Mouse (Mus musculus) CH12.LX (cell line): Measurements from ENCODE around the gene P2rx1. TPM values are rescaled to one million over a fixed set of nuclear protein-coding genes. Genes with fewer than 3 reads are reported as not detected.

ENCODE experiments used
- DNase-seq: peaks from one replicate; pipeline ENCODE4 v3.0.0-alpha.2; 2013; ENCODE audit errors: extremely low read depth
- H3K27ac ChIP-seq: 2 replicates; pipeline ENCODE4 v1.5.1; 2012; ENCODE audit warnings: low read depth, mild to moderate bottlenecking, control low read depth, moderate library complexity; ENCODE audit not compliant: insufficient read depth
- H3K27me3 ChIP-seq: replicated peaks from 2 replicates; pipeline ENCODE3; 2012; ENCODE audit warnings: inconsistent platforms
- H3K36me3 ChIP-seq, 2 experiments: replicated peaks in 1 of 2; 2 replicates each; pipeline versions ENCODE3 to v1.6.1; 2012; ENCODE audit warnings: inconsistent platforms in 1 of 2, low read length in 1 of 2, mild to moderate bottlenecking in 1 of 2, mixed read lengths in 1 of 2, moderate library complexity in 1 of 2; ENCODE audit not compliant: control insufficient read depth in 1 of 2, insufficient read depth in 1 of 2
- H3K4me1 ChIP-seq, 2 experiments: 2 replicates each; pipeline ENCODE4 v1.6.1; 2012; ENCODE audit warnings: inconsistent platforms in 1 of 2, moderate library complexity in 1 of 2; ENCODE audit not compliant: insufficient read depth in 2 of 2, control insufficient read depth in 1 of 2
- H3K4me2 ChIP-seq: 2 replicates; pipeline ENCODE4 v1.6.1; 2012; ENCODE audit warnings: low read depth, mild to moderate bottlenecking, control low read depth; ENCODE audit not compliant: poor library complexity, insufficient read depth, severe bottlenecking
- H3K4me3 ChIP-seq, 3 experiments: fragments of 150-350 bp in 1 of 3; sonication (generic) in 1 of 3; replicated peaks in 1 of 3; 2 replicates each; pipeline versions ENCODE3 to v1.5.1; 2011 to 2012; ENCODE audit warnings: low read depth in 2 of 3, low read length in 2 of 3, mild to moderate bottlenecking in 2 of 3, moderate library complexity in 2 of 3, control low read depth in 1 of 3, improper control_type of control experiment in 1 of 3, inconsistent platforms in 1 of 3, mixed read lengths in 1 of 3; ENCODE audit not compliant: poor library complexity in 1 of 3
- H3K79me2 ChIP-seq: replicated peaks from 2 replicates; pipeline ENCODE4 v1.6.1; 2012; ENCODE audit warnings: mild to moderate bottlenecking, moderate library complexity; ENCODE audit not compliant: control insufficient read depth, poor library complexity, insufficient read depth, severe bottlenecking; ENCODE audit errors: extremely low read depth
- H3K9ac ChIP-seq: 2 replicates; pipeline ENCODE4 v1.6.1; 2012; ENCODE audit warnings: low read depth, mild to moderate bottlenecking, control low read depth, moderate library complexity; ENCODE audit not compliant: insufficient read depth
- H3K9me3 ChIP-seq: replicated peaks from 2 replicates; pipeline ENCODE3; 2012; ENCODE audit warnings: low read length, inconsistent platforms, mixed read lengths
- CHD1 ChIP-seq: IDR thresholded peaks from 2 replicates; pipeline ENCODE4 v1.6.1; 2012; ENCODE audit warnings: low read depth, low read length, improper control_type of control experiment, inconsistent platforms
- CTCF ChIP-seq, 2 experiments: IDR thresholded peaks in 1 of 2; conservative IDR thresholded peaks in 1 of 2; 2 replicates each; pipeline ENCODE4 v1.5.1; 2011 to 2012; ENCODE audit warnings: low read depth in 2 of 2, low read length in 2 of 2, improper control_type of control experiment in 1 of 2, inconsistent platforms in 1 of 2, mild to moderate bottlenecking in 1 of 2, moderate library complexity in 1 of 2
- E2F4 ChIP-seq: IDR thresholded peaks from 2 replicates; pipeline ENCODE4 v1.6.1; 2011; ENCODE audit warnings: low read depth, low read length, improper control_type of control experiment; ENCODE audit not compliant: insufficient replicate concordance
- ELF1 ChIP-seq: IDR thresholded peaks from 2 replicates; pipeline ENCODE4 v1.6.1; 2014; ENCODE audit warnings: low read depth, mild to moderate bottlenecking, inconsistent platforms, low read length, improper control_type of control experiment
- JUND ChIP-seq: conservative IDR thresholded peaks from 2 replicates; pipeline ENCODE4 v1.6.1; 2011; ENCODE audit warnings: low read depth, low read length, improper control_type of control experiment
- MAFK ChIP-seq: IDR thresholded peaks from 2 replicates; pipeline ENCODE4 v1.6.1; 2011; ENCODE audit warnings: low read length, improper control_type of control experiment; ENCODE audit not compliant: insufficient replicate concordance
- NELFE ChIP-seq: IDR thresholded peaks from 2 replicates; pipeline ENCODE4 v1.6.1; 2011; ENCODE audit warnings: low read depth, low read length, improper control_type of control experiment
- POLR2A ChIP-seq: IDR thresholded peaks from 2 replicates; pipeline ENCODE4 v1.6.1; 2011; ENCODE audit warnings: low read depth, mild to moderate bottlenecking, improper control_type of control experiment, low read length
- POLR2AphosphoS2 ChIP-seq: IDR thresholded peaks from 2 replicates; pipeline ENCODE4 v1.6.1; 2011; ENCODE audit warnings: low read depth, low read length, improper control_type of control experiment
- RAD21 ChIP-seq: IDR thresholded peaks from 2 replicates; pipeline ENCODE4 v1.6.1; 2011; ENCODE audit warnings: low read depth, mild to moderate bottlenecking, low read length, improper control_type of control experiment, moderate library complexity
- RCOR1 ChIP-seq: conservative IDR thresholded peaks from 2 replicates; pipeline ENCODE4 v1.6.1; 2012; ENCODE audit warnings: low read depth, mild to moderate bottlenecking, inconsistent platforms, low read length, improper control_type of control experiment
- SIN3A ChIP-seq: IDR thresholded peaks from 2 replicates; pipeline ENCODE4 v1.6.1; 2012; ENCODE audit warnings: low read length, improper control_type of control experiment, inconsistent platforms
- TBP ChIP-seq: conservative IDR thresholded peaks from 2 replicates; pipeline ENCODE4 v1.6.1; 2011; ENCODE audit warnings: low read depth, low read length, improper control_type of control experiment
- UBTF ChIP-seq: IDR thresholded peaks from 2 replicates; pipeline ENCODE4 v1.6.1; 2012; ENCODE audit warnings: low read depth, mild to moderate bottlenecking, inconsistent platforms, low read length, improper control_type of control experiment, moderate library complexity
- USF1 ChIP-seq: IDR thresholded peaks from 2 replicates; pipeline ENCODE4 v1.6.1; 2014; ENCODE audit warnings: low read depth, mild to moderate bottlenecking, inconsistent platforms, low read length, improper control_type of control experiment
- USF2 ChIP-seq: conservative IDR thresholded peaks from 2 replicates; pipeline ENCODE4 v1.6.1; 2011; ENCODE audit warnings: low read depth, low read length, improper control_type of control experiment
- ZKSCAN1 ChIP-seq: IDR thresholded peaks from 2 replicates; pipeline ENCODE4 v1.6.1; 2012; ENCODE audit warnings: low read depth, inconsistent platforms, low read length, improper control_type of control experiment, borderline replicate concordance
- ZMIZ1 ChIP-seq: IDR thresholded peaks from 2 replicates; pipeline ENCODE4 v1.6.1; 2012; ENCODE audit warnings: low read depth, mild to moderate bottlenecking, inconsistent platforms, low read length, improper control_type of control experiment
- dilution Hi-C: fragments of 300-500 bp; cut with MboI; formaldehyde crosslinking; loops from 2 replicates; pipeline ENCODE4 v1.14.3; 2020; ENCODE audit warnings: low sequenced_read_pairs; ENCODE audit not compliant: extremely low pct_unique_long_range_greater_than_20kb, extremely low pct_ligation_motif_present
- in situ Hi-C: fragments of 300-500 bp; cut with MboI; formaldehyde crosslinking; loops from 3 replicates; pipeline ENCODE4 v1.14.3; 2019; ENCODE audit warnings: low sequenced_read_pairs, low pct_ligation_motif_present, low pct_unique_long_range_greater_than_20kb, mixed read lengths
- polyA plus RNA-seq: library from polyadenylated mRNA; unstranded; fragments of >175 nt; gene quantifications from 2 replicates; pipeline ENCODE4 v1.2.1, GENCODE M21; 2012; ENCODE audit warnings: low read depth; ENCODE audit not compliant: insufficient read length
- total RNA-seq, 2 experiments: library from RNA; depleted of rRNA; stranded (reverse); fragments of 300-350 nt in 1 of 2; fragments of >200 nt in 1 of 2; gene quantifications; 2 replicates each; pipeline ENCODE4 v1.2.3; 2012 to 2014

The P2rx1 gene
- total and polyA plus RNA-seq, 3 experiments = 15.9 to 23.3 (median 21.5) TPM

GRCm38 (mm10) chr11:73008826-73009225 is 9.9 kb downstream of the P2rx1 start:
- no peak overlapping the region for H3K9ac ChIP-seq
- no peak overlapping the region for H3K27ac ChIP-seq
- no peak for DNase-seq
- in situ Hi-C loops (loop anchor here (10.0 to 25.0 kb wide), 2 partner anchors 434 to 572 kb away; partner anchors contain the start of genes Ggt6 and Mybbp1a), dilution Hi-C loops (no loop called here)
- H3K36me3 ChIP-seq = peaks cover 30 to 83% of the 10 kb centered on the region in 2 experiments
- no peak overlapping the region for H3K4me2 ChIP-seq
- H3K9me3 ChIP-seq = peaks cover under 1% of the 10 kb centered on the region
- H3K4me3 ChIP-seq = no peak overlapping the region
- peaks cover 7 to 59% of the 10 kb centered on the region in 2 experiments; a peak in 3 of 4 replicates for H3K4me1 ChIP-seq
- TF ChIP-seq ZKSCAN1 (no peak), USF2 (no peak), JUND (no peak), UBTF (no peak), RCOR1 (no peak), ELF1 (no peak), POLR2A (no peak), RAD21 (no peak), CHD1 (no peak)
- no peaks in the 10 kb centered on the region for H3K27me3 ChIP-seq
- no peaks in the 10 kb centered on the region for H3K79me2 ChIP-seq

GRCm38 (mm10) chr11:73009531-73010274 is 10.8 kb downstream of the P2rx1 start:
- Histone ChIP-seq H3K4me2 (no peak overlapping the region), H3K4me3 (no peak overlapping the region), H3K36me3 (peaks cover 31 to 83% of the 10 kb centered on the region in 2 experiments), H3K9ac (no peak overlapping the region), H3K4me1 (peaks cover 7 to 52% of the 10 kb centered on the region in 2 experiments; a peak in 3 of 4 replicates), H3K27me3 (no peaks in the 10 kb centered on the region), H3K9me3 (no peaks in the 10 kb centered on the region), H3K27ac (no peak overlapping the region), H3K79me2 (no peaks in the 10 kb centered on the region)
- dilution Hi-C loops (no loop called here), in situ Hi-C loops (loop anchor here (5.0 to 25.0 kb wide), 3 partner anchors 38 to 572 kb away; partner anchors contain the start of genes Ggt6, Mybbp1a and Ncbp3)
- DNase-seq = no peak
- TF ChIP-seq POLR2AphosphoS2 (no peak), TBP (no peak), E2F4 (no peak), RCOR1 (no peak), USF1 (no peak), SIN3A (no peak), USF2 (no peak), CTCF (conservative IDR thresholded peaks at IDR 0.05 in 1 of 2, IDR thresholded peaks at IDR 0.05 in 1 of 2; ENCODE audit: low read depth in 2 of 2, low read length in 2 of 2) (no peak), ZMIZ1 (no peak), MAFK (no peak), NELFE (no peak)
